Mouse (Mus musculus) retina, embryonic 14.5 days (tissue): ENCODE measurements around the gene Prn.

Experiments used
- DNase-seq: peaks from one replicate; pipeline ENCODE4 v3.0.0-alpha.2; 2015; ENCODE audit warnings: low spot score

Prn gene

DNA sequence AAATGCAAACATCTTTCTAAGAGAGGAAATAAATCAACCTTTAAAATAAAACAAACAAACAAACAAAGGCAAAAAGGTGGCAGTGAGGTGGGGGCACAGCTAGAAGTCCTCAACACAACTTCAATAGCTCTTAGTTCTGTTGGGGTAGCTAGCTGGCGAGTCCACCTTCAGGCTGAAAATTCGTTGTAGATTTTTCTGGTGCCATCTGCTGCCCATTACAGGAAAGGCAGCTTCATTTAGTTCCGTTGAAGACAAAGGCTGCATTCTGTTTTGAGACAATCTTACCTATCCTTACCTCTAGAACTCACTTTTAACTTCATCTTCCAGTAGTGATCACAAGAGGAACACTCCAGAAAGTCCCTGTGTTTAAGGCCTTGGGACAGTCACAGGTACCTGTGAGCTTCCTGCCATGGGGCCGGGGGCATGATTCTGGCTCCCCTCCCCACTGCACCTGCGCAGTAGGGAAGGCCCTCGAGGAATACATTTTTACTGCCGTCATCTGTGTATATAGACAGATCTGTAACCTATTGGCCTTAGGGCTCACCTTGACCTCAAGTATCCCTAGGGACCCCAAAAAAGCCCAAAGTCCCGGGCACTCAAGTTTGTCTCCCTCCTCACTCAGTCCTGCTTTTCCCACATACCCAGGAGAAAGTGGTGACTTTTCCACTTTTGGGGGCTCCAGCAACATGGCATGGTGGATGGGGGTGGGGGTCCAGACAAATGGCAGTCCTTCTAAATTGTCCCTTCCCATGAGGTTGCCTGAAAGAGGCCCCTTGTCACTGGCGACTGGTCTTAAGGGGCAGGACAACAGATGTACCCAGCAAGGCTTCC, 40.2 kb downstream of the Prn start:
- DNase-seq: peak; percentile 81

- no peak for DNase-seq
These were observed 40.9 kb downstream of the Prn start, which contains the start of gene Prnd for GRCm38 (mm10) chr2:131950598-131951095. Gene Prnd (plus strand): TSS chr2:131950861.

GRCm38 (mm10) chr2:131952456-131952855, 42.7 kb downstream of the Prn start:
- DNase-seq: no peak

GRCm38 (mm10) chr2:131952961-131953538, 43.3 kb downstream of the Prn start:
- no peak for DNase-seq

DNA sequence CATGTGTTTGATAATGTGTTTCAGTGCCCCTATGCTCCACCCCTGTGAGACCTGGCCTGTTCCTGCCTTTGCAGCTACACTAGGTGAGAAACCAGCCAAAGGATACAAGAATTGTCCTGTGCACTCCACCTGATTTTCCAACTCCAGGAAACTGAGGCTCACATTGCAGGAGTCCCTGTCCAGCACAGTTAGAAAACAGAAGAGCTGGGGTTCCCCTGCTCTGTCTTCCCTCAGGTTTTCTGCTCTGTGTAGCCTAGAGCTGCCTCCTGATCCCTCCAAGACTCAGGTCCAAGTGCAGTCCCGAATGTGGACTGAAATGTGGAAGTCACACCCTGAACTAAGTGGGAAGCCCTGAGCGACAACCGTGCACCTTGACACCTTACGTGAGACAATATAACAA, 44.0 kb downstream of the Prn start:
- no peak for DNase-seq

DNA sequence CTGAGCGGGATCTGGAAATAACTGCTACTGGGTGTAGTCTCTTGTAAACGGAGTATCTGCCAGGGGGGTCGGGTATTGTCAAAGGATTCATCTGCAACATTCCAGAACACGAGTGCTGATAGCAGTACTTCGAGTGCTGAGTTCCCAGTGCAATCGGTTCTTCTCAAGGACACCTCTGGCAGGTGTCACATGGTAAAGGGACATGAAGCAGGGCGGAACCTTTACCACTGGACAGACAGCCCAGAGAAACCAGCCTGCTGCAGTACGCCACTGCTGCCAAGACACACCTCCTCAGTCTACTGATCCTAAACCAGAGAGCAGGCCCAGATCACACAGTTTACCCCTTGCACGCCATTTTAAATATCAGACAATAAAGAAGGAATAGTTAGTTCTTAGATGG, 45.1 kb downstream of the Prn start:
- no peak for DNase-seq

DNA sequence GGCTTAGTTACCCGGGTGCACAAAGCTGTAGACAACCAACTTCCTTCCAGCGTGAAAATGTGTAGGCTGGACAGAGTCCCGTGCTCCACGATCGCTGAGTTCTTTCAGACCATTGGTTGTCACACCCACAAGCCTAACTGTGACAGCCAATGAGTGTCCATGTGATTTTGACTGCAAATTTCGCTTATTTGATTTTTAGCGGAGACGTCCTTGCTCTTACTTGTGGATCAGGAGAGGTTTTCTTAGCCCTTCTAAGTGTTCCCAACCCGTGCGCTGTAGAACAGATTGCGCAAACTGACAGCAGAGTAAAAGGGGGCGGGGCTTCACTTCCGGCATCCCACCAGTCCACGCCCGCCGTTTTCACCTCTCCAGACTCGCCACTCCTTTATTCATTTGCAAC, 45.5 kb downstream of the Prn start:
- DNase-seq: peak; percentile 58

- DNase-seq: no peak
These were observed 46.8 kb downstream of the Prn start for GRCm38 (mm10) chr2:131956336-131957256.

DNA sequence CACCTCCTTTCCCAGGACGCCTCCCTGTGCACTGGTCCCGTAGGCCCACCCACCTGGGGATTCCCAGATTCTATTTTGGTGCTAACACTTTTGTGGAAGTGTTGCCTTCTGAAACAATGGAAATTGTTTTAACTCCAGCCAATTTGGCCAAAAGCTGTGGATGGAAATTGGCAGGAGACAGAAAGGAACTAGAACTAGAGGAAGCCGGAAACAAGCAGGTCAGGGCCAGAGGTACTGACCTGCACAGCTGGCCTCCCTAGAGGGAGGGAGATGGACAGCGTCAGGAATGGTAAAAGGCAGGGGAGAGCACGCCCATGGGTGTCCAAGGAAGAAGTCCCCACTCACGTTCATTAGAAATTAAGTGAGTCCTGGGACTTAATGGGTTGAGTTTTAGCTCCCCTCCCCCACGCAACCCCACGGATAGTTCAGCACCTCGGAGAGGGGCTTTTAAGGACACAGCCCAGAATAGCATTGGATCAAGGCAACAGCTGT, 48.0 kb downstream of the Prn start:
- no peak for DNase-seq

GRCm38 (mm10) chr2:131961671-131962070, 51.9 kb downstream of the Prn start:
- DNase-seq: no peak

DNA sequence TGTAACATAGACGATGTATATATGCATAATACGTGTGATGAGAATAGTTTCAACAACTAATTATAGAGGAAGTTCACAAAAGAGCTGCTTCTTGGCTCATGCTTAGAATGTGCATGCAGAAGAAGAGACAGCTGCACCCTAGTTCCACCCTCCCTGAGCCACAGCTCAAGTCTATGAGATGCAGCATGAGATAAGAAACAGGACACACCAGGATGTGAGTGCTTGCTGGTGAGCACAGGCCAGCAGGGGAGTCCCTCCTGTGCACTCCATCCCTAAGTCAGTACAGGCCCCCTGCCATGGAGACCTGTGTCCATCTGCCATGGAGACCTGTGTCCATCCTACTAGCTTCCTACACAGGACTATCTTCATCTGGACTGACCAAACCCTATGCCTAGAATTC, 60.8 kb downstream of the Prn start:
- DNase-seq: no peak

GRCm38 (mm10) chr2:131971098-131971497, 61.3 kb downstream of the Prn start:
- no peak for DNase-seq

- DNase-seq: no peak
These were observed 66.9 kb downstream of the Prn start for GRCm38 (mm10) chr2:131976663-131977062.

- no peak for DNase-seq
These were observed 71.1 kb downstream of the Prn start for GRCm38 (mm10) chr2:131980866-131981265.

GRCm38 (mm10) chr2:131982546-131983196, 72.9 kb downstream of the Prn start:
- DNase-seq: peak; percentile 85

DNA sequence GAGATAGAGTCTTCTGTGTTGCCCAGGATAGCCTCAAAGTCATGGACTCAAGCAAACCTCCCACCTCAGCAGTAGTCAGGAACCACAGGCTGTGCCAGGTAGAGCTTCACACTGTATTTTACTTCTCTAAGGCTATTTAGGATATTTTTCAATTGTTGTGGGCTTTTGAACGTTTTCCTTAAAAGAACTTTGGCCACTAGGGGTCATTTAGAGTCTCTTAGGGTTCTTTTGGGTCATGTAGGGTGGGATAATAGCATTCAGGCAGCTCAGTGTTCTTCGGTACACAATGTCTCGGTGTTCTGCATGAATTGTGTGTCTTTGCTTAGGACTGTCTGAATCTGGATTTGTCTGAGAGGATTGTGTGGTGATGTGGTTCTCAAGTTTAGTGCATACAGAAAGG, 78.2 kb downstream of the Prn start:
- DNase-seq: no peak

GRCm38 (mm10) chr2:131988550-131988949, 78.8 kb downstream of the Prn start:
- no peak for DNase-seq

DNA sequence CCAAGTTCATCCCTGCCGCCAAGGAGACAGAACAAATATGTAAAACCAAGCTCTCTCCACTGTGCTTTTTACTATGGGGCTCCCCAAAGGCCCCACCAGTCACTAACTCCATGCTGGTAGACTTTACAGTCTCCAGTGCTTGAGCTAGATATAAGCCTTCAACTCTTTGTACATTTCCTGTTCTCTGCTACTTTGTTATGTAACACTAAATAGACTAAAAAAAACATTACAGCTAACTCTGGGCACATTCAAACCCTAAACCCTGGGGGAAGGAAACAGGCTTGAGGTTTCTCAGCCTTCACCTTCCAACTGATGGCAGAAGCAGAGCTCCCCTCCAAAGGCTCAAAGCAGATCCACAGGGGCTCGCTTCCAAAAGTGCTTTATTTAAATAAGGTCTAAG, 82.7 kb downstream of the Prn start:
- DNase-seq: no peak

GRCm38 (mm10) chr2:131993151-131993550, 83.4 kb downstream of the Prn start:
- DNase-seq: no peak

DNA sequence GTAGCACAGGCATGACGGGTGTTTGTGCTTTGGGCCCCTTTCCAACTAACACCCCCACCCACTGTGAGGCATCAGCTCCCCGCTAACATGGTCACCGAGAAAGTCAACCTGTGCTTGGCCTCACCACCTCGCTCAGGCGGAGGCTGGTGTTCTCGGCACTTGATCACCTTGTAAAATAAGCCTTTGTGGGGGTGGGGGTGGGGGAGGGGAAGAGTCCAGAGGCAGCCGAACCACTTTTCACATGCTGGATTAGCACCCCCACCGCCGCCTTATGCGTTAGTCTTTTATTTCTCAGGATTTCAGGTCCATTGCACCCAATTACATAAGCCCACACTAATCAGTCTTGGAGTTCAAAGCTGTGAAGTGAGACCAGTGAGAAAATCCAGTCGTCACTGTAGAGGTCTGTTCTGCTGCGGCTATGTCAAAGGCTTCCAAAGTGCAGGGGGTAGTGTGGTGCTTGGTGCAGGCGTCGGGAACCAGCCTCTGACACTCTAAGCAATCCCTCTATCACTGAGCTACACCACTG, 83.9 kb downstream of the Prn start:
- peak; percentile 37 for DNase-seq

DNA sequence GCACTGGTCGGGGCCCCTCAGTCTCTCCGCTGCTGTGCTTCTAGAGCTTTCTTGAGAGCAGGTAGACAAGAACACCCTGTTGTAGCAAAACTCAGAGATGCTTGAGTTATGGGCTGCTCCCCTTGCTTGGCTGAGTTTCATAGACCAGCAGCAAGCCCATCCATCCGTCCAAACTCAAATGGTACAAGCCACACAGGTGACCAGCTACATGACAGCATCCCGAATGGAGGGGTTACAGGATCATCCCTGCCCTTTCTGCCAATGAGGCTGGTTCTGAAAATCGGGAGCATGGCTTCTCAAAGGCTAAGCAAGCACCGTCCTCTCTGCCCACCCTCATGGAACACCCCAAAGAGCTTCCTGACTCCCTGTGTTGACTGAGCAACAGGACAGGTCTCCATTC, 85.2 kb downstream of the Prn start:
- no peak for DNase-seq
